Mouse (Mus musculus) myocyte (in vitro differentiated cells): ENCODE results near the gene Slc22a16. TPM values are rescaled to one million over a fixed set of nuclear protein-coding genes. Genes with fewer than 3 reads are reported as not detected.

Source experiments
- H3K27me3 ChIP-seq: one replicate; pipeline ENCODE4 v1.6.1; 2011; ENCODE audit not compliant: control insufficient read depth, insufficient read depth, insufficient read length
- H3K36me3 ChIP-seq: one replicate; pipeline ENCODE4 v1.6.1; 2011; ENCODE audit not compliant: control insufficient read depth, insufficient read depth
- H3K4me2 ChIP-seq: one replicate; pipeline ENCODE4 v1.6.1; 2011; ENCODE audit warnings: low read depth, control low read depth
- H3K4me3 ChIP-seq: one replicate; pipeline ENCODE4 v1.5.1; 2011; ENCODE audit warnings: mild to moderate bottlenecking, control low read depth, moderate library complexity
- H3K79me2 ChIP-seq: one replicate; pipeline ENCODE4 v1.6.1; 2011; ENCODE audit not compliant: control insufficient read depth, insufficient read depth
- H3ac ChIP-seq: one replicate; pipeline ENCODE4 v1.6.1; 2011; ENCODE audit not compliant: control insufficient read depth, insufficient read length
- CEBPB ChIP-seq: IDR thresholded peaks from 2 replicates; pipeline ENCODE4 v1.6.1; 2011; ENCODE audit warnings: mild to moderate bottlenecking, moderate library complexity; ENCODE audit not compliant: poor library complexity, insufficient read depth, severe bottlenecking
- E2F4 ChIP-seq: IDR thresholded peaks from one replicate; pipeline ENCODE4 v1.6.1; 2011; ENCODE audit warnings: mild to moderate bottlenecking, control low read depth, moderate library complexity; ENCODE audit not compliant: insufficient read depth
- MAX ChIP-seq: IDR thresholded peaks from one replicate; pipeline ENCODE4 v1.6.1; 2011; ENCODE audit warnings: low read depth, mild to moderate bottlenecking, control low read depth
- MYOD1 ChIP-seq, 3 experiments: IDR thresholded peaks; one replicate each; pipeline ENCODE4 v1.6.1; 2011; ENCODE audit warnings: control low read depth in 2 of 3, low read depth in 2 of 3, mild to moderate bottlenecking in 2 of 3, moderate library complexity in 1 of 3; ENCODE audit not compliant: insufficient read length in 2 of 3, control insufficient read depth in 1 of 3
- MYOG ChIP-seq, 3 experiments: IDR thresholded peaks; one replicate each; pipeline ENCODE4 v1.6.1; 2011; ENCODE audit warnings: control low read depth in 2 of 3, low read depth in 2 of 3, mild to moderate bottlenecking in 2 of 3; ENCODE audit not compliant: insufficient read length in 2 of 3, control insufficient read depth in 1 of 3, insufficient read depth in 1 of 3
- POLR2A ChIP-seq: IDR thresholded peaks from one replicate; pipeline ENCODE4 v1.6.1; 2011; ENCODE audit warnings: low read depth, mild to moderate bottlenecking, control low read depth, moderate library complexity; ENCODE audit not compliant: insufficient read length
- POLR2AphosphoS2 ChIP-seq: IDR thresholded peaks from one replicate; pipeline ENCODE4 v1.6.1; 2011; ENCODE audit warnings: low read depth, control low read depth; ENCODE audit not compliant: insufficient read length
- REST ChIP-seq: IDR thresholded peaks from one replicate; pipeline ENCODE4 v1.6.1; 2011; ENCODE audit warnings: mild to moderate bottlenecking, control low read depth, moderate library complexity; ENCODE audit not compliant: insufficient read depth, insufficient read length
- SRF ChIP-seq: IDR thresholded peaks from one replicate; pipeline ENCODE4 v1.6.1; 2011; ENCODE audit warnings: low read depth; ENCODE audit not compliant: control insufficient read depth, insufficient read length
- TCF12 ChIP-seq: IDR thresholded peaks from one replicate; pipeline ENCODE4 v1.6.1; 2011; ENCODE audit warnings: mild to moderate bottlenecking, control low read depth; ENCODE audit not compliant: poor library complexity, insufficient read depth, severe bottlenecking
- TCF3 ChIP-seq: IDR thresholded peaks from one replicate; pipeline ENCODE4 v1.6.1; 2011; ENCODE audit warnings: low read depth, control low read depth; ENCODE audit not compliant: insufficient read length
- USF1 ChIP-seq: IDR thresholded peaks from one replicate; pipeline ENCODE4 v1.6.1; 2011; ENCODE audit warnings: low read depth, mild to moderate bottlenecking, control low read depth, moderate library complexity
- polyA plus RNA-seq: library from polyadenylated mRNA; unstranded; fragments of >200 nt; fragmentation: generic; extraction: Trizol; gene quantifications from one replicate; pipeline ENCODE4 v1.2.1, GENCODE M21; 2012; ENCODE audit warnings: missing spikeins

Gene Slc22a16
- polyA plus RNA-seq: not detected

DNA sequence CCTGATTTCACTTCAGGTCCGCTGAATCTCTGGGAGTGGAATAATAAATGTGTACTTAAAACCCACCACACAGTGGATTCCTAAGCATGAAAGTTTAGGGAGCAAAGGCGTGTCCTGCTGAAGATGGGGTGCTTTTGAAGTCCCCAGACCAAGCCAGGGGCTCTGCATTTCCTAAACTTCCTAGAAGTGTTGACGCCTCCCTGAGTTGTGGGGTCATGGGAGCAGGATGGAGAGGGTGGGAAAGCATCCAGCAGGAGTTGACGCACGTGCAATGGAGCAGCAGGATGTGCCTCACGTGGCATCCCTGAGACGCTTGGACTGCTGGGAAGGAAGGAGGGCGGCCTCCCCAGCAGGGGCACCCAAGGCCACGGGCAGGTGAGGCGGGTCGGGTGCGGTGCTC lies at the start of gene Slc22a16:
TSS of gene Slc22a16 (plus strand) at position 301 of the 400 bp plus-strand sequence.
- Histone ChIP-seq H3K4me3 (no peak within 1 kb of the TSS), H3K27me3 (no peaks in the 10 kb centered on the region), H3ac (no peak within 1 kb of the TSS), H3K4me2 (no peak within 1 kb of the TSS), H3K79me2 (no peaks in the 10 kb centered on the region), H3K36me3 (no peaks in the 10 kb centered on the region)
- TF ChIP-seq SRF (no peak), E2F4 (no peak), CEBPB (no peak), TCF3 (no peak), MAX (no peak), POLR2AphosphoS2 (no peak), MYOD1 (IDR thresholded peaks at IDR 0.05; ENCODE audit: control insufficient read depth in 1 of 3, insufficient read length in 2 of 3, low read depth in 2 of 3) (no peak), REST (no peak), TCF12 (no peak), MYOG (IDR thresholded peaks at IDR 0.05; ENCODE audit: control insufficient read depth in 1 of 3, insufficient read depth in 1 of 3, insufficient read length in 2 of 3, low read depth in 2 of 3) (no peak), USF1 (no peak)

- Histone ChIP-seq H3K36me3 (no peaks in the 10 kb centered on the region), H3K4me3 (no peak overlapping the region), H3K4me2 (peak overlapping the region; percentile 50), H3K79me2 (no peaks in the 10 kb centered on the region), H3ac (no peak overlapping the region), H3K27me3 (no peaks in the 10 kb centered on the region)
- TF ChIP-seq MAX: peak; percentile 16
- TF ChIP-seq USF1: peak; percentile 53
- 0 out of 2 replicates have a peak, but pooled peaks have one; percentile 42 for TF ChIP-seq CEBPB
- no peak for TF ChIP-seq POLR2AphosphoS2
Observed at GRCm38 (mm10) chr10:40521579-40521978, 48.6 kb upstream of the Slc22a16 start.

DNA sequence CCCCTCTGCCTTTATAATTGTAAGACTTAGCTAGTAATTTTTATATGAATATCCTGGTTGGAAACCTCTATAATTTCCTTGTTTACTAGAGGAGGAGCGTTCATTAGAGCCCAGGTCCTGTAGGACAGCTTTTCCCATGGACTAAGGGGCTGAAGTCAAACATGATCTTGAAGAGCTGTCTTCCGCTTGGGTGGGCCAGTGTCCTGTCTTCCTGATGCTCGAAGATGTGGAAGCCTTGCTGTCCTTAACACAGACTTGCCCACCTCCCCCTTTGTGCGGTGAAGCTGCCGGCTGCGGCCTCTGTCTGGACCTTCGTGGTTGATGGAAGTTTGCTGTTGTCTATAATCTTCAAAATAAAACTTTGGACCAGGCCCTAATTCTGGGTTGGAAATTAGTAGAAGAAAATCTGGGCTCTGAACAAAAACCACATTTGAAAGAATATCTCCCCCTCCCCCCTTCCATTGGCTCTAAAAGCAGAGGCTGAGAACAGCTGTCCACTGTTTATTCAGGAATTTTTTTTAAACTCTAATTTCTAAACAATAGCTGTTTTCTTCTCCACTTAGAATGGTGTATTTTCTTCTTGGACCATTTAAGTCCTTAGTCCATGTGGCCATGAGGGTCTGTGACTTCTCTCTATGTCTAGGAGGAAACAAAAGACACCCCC lies 46.7 kb upstream of the Slc22a16 start:
- TF ChIP-seq USF1: no peak
- TF ChIP-seq CEBPB: no peak
- TF ChIP-seq REST: no peak
- no peak for TF ChIP-seq TCF3
- no peak for TF ChIP-seq MAX
- no peak for TF ChIP-seq MYOD1 (IDR thresholded peaks at IDR 0.05; ENCODE audit: control insufficient read depth in 1 of 3, insufficient read length in 2 of 3, low read depth in 2 of 3)
- no peak for TF ChIP-seq POLR2A
- no peak for TF ChIP-seq E2F4
- no peak for TF ChIP-seq TCF12
- no peak for TF ChIP-seq POLR2AphosphoS2
- TF ChIP-seq MYOG (IDR thresholded peaks at IDR 0.05; ENCODE audit: control insufficient read depth in 1 of 3, insufficient read depth in 1 of 3, insufficient read length in 2 of 3, low read depth in 2 of 3): no peak
- no peak for TF ChIP-seq SRF
- Histone ChIP-seq H3K27me3 (no peaks in the 10 kb centered on the region), H3K79me2 (no peaks in the 10 kb centered on the region), H3K36me3 (no peaks in the 10 kb centered on the region), H3K4me2 (no peak overlapping the region), H3ac (no peak overlapping the region), H3K4me3 (no peak overlapping the region)

DNA sequence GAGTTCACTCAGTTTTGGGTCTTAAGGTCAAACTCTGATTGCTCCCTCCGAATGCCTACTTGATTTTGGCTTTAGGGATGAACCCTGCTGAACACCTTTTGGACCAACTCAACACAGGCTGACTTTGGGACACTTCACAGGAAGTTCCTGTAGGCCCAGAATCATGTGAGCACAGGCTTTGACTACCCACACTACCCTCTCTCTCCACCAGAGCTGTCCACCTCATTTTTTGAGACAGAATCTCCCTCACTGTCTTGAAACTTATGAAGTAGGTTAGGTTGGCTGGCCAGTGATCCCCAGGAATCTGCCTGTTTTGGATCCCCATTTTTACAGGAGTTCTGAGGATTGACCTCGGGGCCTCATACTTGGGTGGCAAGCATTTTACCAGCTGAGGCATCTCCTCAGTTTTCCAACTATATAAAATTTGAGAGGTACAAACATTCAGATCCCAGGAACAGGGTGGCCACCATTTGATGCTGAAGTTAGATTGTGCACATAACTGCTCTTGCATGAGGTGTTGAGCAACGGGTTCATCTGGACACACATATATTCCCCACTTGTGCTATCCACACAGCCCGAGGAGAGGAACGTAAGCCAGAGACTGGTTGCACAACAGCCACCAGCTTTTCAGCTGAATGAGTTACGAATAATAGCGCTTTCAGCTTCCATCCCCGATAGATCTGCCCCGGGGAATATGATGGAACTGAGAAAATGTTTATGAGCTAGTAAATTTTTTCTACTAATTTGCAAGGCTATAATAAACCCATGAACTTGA lies 45.9 kb upstream of the Slc22a16 start:
- no peak overlapping the region for H3ac ChIP-seq
- TF ChIP-seq TCF12 (no peak), POLR2A (no peak), USF1 (no peak), MAX (no peak), TCF3 (no peak), SRF (no peak), CEBPB (no peak), POLR2AphosphoS2 (no peak), REST (no peak), E2F4 (no peak), MYOG (IDR thresholded peaks at IDR 0.05; ENCODE audit: control insufficient read depth in 1 of 3, insufficient read depth in 1 of 3, insufficient read length in 2 of 3, low read depth in 2 of 3) (no peak), MYOD1 (IDR thresholded peaks at IDR 0.05; ENCODE audit: control insufficient read depth in 1 of 3, insufficient read length in 2 of 3, low read depth in 2 of 3) (no peak)
- no peak overlapping the region for H3K4me3 ChIP-seq
- no peaks in the 10 kb centered on the region for H3K36me3 ChIP-seq
- no peaks in the 10 kb centered on the region for H3K79me2 ChIP-seq
- H3K4me2 ChIP-seq: no peak overlapping the region
- no peaks in the 10 kb centered on the region for H3K27me3 ChIP-seq
